Mouse (Mus musculus) testis, adult 2 months (tissue): Measurements from ENCODE around the gene Atox1.

Experiments used
- CTCF ChIP-seq: fragments of 200-500 bp; IDR thresholded peaks from 2 replicates; pipeline ENCODE4 v1.5.1; 2012; ENCODE audit warnings: low read depth, mild to moderate bottlenecking, inconsistent platforms, low read length, moderate library complexity; ENCODE audit not compliant: control insufficient read depth, insufficient read depth, insufficient replicate concordance
- POLR2A ChIP-seq: fragments of 200-500 bp; IDR thresholded peaks from 2 replicates; pipeline ENCODE4 v1.6.1; 2012; ENCODE audit warnings: low read depth, mild to moderate bottlenecking, inconsistent platforms, low read length, moderate library complexity; ENCODE audit not compliant: control insufficient read depth

GRCm38 (mm10) chr11:55455166-55455565 is 5.9 kb downstream of the Atox1 start:
- TF ChIP-seq CTCF (no peak), POLR2A (no peak)
